Mouse (Mus musculus): ENCODE results near the gene 3830406C13Rik. TPM values are rescaled to one million over a fixed set of nuclear protein-coding genes. Genes with fewer than 3 reads are reported as not detected.

Gene 3830406C13Rik
- polyA plus RNA-seq, 1 experiment from 2014 or later = 52.1 TPM

- peak overlapping the region; percentile 10; the same call in 1 of the 2 replicates for H3K4me2 ChIP-seq (replicated peaks; ENCODE audit: low read depth, low read length)
- peaks cover 80% of the 10 kb centered on the region for H3K27me3 ChIP-seq (ENCODE audit: control insufficient read depth, insufficient read depth, low read length)
- H3K36me3 ChIP-seq (ENCODE audit: control insufficient read depth, insufficient read depth, low read length) = no peaks in the 10 kb centered on the region
- peak overlapping the region; percentile 3; the same call in 1 of the 2 replicates for H3K4me3 ChIP-seq (ENCODE audit: low read depth, low read length)
- under 1% methylated on average over 42 of the region's 42 CpGs for WGBS
- H3K9ac ChIP-seq (replicated peaks; ENCODE audit: low read depth, low read length) = no peak overlapping the region
- no peaks in the 10 kb centered on the region for H3K9me3 ChIP-seq (ENCODE audit: control insufficient read depth, low read depth, low read length)
- H3K4me1 ChIP-seq (ENCODE audit: control insufficient read depth, insufficient read depth, low read length) = no peaks in the 10 kb centered on the region; the same call in 1 of the 2 replicates
- H3K27ac ChIP-seq (ENCODE audit: low read length) = no peak overlapping the region
- ATAC-seq (ENCODE audit: insufficient number of reproducible peaks, insufficient read depth, low FRiP score, low read depth) = no peak
These were observed 57.3 kb downstream of the 3830406C13Rik start for GRCm38 (mm10) chr14:12341075-12341788.

DNA sequence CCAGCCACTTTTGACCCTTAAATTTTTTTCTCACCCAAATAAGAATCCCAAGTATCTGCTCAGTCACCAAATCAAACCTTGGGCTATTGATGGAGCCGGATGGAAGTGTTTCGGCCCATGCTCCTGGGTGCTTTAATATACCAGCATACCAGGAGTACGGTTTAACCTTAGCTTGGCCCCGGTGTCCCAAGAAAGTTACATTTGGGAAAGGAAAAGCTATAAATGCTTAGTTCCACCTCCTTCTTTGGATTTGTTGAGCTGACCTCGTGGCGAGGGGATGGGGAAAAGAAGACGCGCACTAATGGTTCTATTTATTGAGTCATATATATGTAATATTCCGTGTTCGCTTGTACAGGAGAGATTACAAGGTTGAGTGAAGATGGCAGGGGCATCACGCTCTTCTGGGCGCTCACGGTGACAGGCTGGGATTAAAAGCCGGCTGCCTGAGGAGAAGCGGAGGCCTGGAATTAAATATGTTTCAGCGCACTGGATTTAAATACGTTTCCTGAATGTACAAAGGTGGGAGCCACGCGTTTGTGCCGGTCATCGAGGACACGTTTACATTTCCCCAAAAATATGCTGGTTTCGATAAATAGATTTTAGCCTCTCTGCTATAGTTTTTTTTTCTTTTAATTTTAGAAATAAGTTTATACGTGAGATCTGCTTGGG is 58.0 kb downstream of the 3830406C13Rik start:
- H3K4me1 ChIP-seq (ENCODE audit: control insufficient read depth, insufficient read depth, low read length) = no peaks in the 10 kb centered on the region; the same call in 1 of the 2 replicates
- no peak overlapping the region for H3K27ac ChIP-seq (ENCODE audit: low read length)
- H3K9ac ChIP-seq (replicated peaks; ENCODE audit: low read depth, low read length) = no peak overlapping the region
- WGBS = 3% methylated on average over 24 of the region's 24 CpGs
- H3K4me3 ChIP-seq (ENCODE audit: low read depth, low read length) = no peak overlapping the region
- H3K36me3 ChIP-seq (ENCODE audit: control insufficient read depth, insufficient read depth, low read length) = no peaks in the 10 kb centered on the region
- peaks cover 80% of the 10 kb centered on the region for H3K27me3 ChIP-seq (ENCODE audit: control insufficient read depth, insufficient read depth, low read length)
- no peak for ATAC-seq (ENCODE audit: insufficient number of reproducible peaks, insufficient read depth, low FRiP score, low read depth)
- H3K4me2 ChIP-seq (replicated peaks; ENCODE audit: low read depth, low read length) = no peak overlapping the region
- H3K9me3 ChIP-seq (ENCODE audit: control insufficient read depth, low read depth, low read length) = no peaks in the 10 kb centered on the region

DNA sequence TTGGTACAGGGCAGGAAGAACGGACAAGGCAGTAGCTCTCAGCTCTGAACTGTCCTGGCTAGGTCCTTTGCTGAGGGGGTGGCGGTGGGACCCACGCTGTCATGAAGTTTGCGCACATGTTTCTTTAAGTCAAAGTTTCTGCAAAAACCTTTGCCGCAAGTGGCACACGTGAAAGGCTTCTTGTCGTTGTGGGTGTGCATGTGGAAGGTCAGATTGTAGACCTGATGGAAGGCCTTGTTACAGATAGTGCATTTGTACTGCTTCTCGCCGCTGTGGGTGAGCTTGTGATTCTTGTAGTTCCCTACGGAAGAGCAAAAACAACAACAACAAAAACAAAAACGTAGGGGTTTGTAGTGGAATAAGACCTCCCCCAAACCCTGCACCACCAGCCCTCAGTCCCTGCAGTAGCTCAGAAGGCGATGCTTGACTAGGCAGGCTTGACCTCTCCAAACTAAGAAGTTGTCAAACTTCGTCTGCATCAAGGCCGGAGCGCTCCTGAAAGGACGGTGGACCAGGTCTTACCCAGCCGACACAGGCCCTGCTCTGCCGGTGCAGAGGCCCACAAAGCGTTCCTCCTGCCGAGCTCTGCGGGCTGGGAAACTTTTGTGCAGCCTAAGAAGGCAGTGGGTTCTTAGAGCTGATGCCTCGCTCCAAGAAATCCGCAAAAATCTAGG is 58.6 kb downstream of the 3830406C13Rik start:
- Histone ChIP-seq H3K4me1 (ENCODE audit: control insufficient read depth, insufficient read depth, low read length) (no peaks in the 10 kb centered on the region; the same call in 1 of the 2 replicates), H3K4me3 (ENCODE audit: low read depth, low read length) (no peak overlapping the region), H3K27me3 (ENCODE audit: control insufficient read depth, insufficient read depth, low read length) (peaks cover 79% of the 10 kb centered on the region), H3K36me3 (ENCODE audit: control insufficient read depth, insufficient read depth, low read length) (no peaks in the 10 kb centered on the region), H3K9me3 (ENCODE audit: control insufficient read depth, low read depth, low read length) (no peaks in the 10 kb centered on the region), H3K4me2 (replicated peaks; ENCODE audit: low read depth, low read length) (no peak overlapping the region), H3K9ac (replicated peaks; ENCODE audit: low read depth, low read length) (no peak overlapping the region), H3K27ac (ENCODE audit: low read length) (no peak overlapping the region)
- no peak for ATAC-seq (ENCODE audit: insufficient number of reproducible peaks, insufficient read depth, low FRiP score, low read depth)
- whole genome bisulfite sequencing = 5% methylated on average over 23 of the region's 23 CpGs

GRCm38 (mm10) chr14:12343451-12343941 is 59.5 kb downstream of the 3830406C13Rik start:
- ATAC-seq (ENCODE audit: insufficient number of reproducible peaks, insufficient read depth, low FRiP score, low read depth) = no peak
- Histone ChIP-seq H3K4me1 (ENCODE audit: control insufficient read depth, insufficient read depth, low read length) (no peaks in the 10 kb centered on the region; the same call in 1 of the 2 replicates), H3K4me3 (ENCODE audit: low read depth, low read length) (no peak overlapping the region), H3K27ac (ENCODE audit: low read length) (no peak overlapping the region), H3K36me3 (ENCODE audit: control insufficient read depth, insufficient read depth, low read length) (no peaks in the 10 kb centered on the region), H3K9me3 (ENCODE audit: control insufficient read depth, low read depth, low read length) (no peaks in the 10 kb centered on the region), H3K27me3 (ENCODE audit: control insufficient read depth, insufficient read depth, low read length) (peaks cover 78% of the 10 kb centered on the region), H3K9ac (replicated peaks; ENCODE audit: low read depth, low read length) (no peak overlapping the region), H3K4me2 (replicated peaks; ENCODE audit: low read depth, low read length) (no peak overlapping the region)
- WGBS = 3% methylated on average over 20 of the region's 20 CpGs

GRCm38 (mm10) chr14:12344061-12344745 is 60.2 kb downstream of the 3830406C13Rik start:
- no peaks in the 10 kb centered on the region; the same call in 1 of the 2 replicates for H3K4me1 ChIP-seq (ENCODE audit: control insufficient read depth, insufficient read depth, low read length)
- no peak overlapping the region for H3K27ac ChIP-seq (ENCODE audit: low read length)
- no peak for ATAC-seq (ENCODE audit: insufficient number of reproducible peaks, insufficient read depth, low FRiP score, low read depth)
- no peaks in the 10 kb centered on the region for H3K9me3 ChIP-seq (ENCODE audit: control insufficient read depth, low read depth, low read length)
- WGBS = 3% methylated on average over 24 of the region's 24 CpGs
- H3K4me3 ChIP-seq (ENCODE audit: low read depth, low read length) = peak overlapping the region; percentile 12; the same call in 1 of the 2 replicates
- no peak overlapping the region for H3K9ac ChIP-seq (replicated peaks; ENCODE audit: low read depth, low read length)
- H3K36me3 ChIP-seq (ENCODE audit: control insufficient read depth, insufficient read depth, low read length) = no peaks in the 10 kb centered on the region
- no peak overlapping the region for H3K4me2 ChIP-seq (replicated peaks; ENCODE audit: low read depth, low read length)
- peaks cover 80% of the 10 kb centered on the region for H3K27me3 ChIP-seq (ENCODE audit: control insufficient read depth, insufficient read depth, low read length)

GRCm38 (mm10) chr14:12344746-12345240 is 60.8 kb downstream of the 3830406C13Rik start:
- H3K9ac ChIP-seq (replicated peaks; ENCODE audit: low read depth, low read length) = no peak overlapping the region

GRCm38 (mm10) chr14:12345241-12345921 is 61.4 kb downstream of the 3830406C13Rik start:
- no peak for ATAC-seq (ENCODE audit: insufficient number of reproducible peaks, insufficient read depth, low FRiP score, low read depth)
- H3K9ac ChIP-seq (replicated peaks; ENCODE audit: low read depth, low read length) = no peak overlapping the region
- under 1% methylated on average over 40 of the region's 40 CpGs for WGBS

More at GRCm38 (mm10) chr14:12344746-12345240, 60.8 kb downstream of the 3830406C13Rik start:
- H3K4me2 ChIP-seq (replicated peaks; ENCODE audit: low read depth, low read length) = peak overlapping the region; percentile 16; the same call in 1 of the 2 replicates
- under 1% methylated on average over 34 of the region's 39 CpGs for WGBS
- H3K36me3 ChIP-seq (ENCODE audit: control insufficient read depth, insufficient read depth, low read length) = no peaks in the 10 kb centered on the region
- H3K9me3 ChIP-seq (ENCODE audit: control insufficient read depth, low read depth, low read length) = no peaks in the 10 kb centered on the region
- no peaks in the 10 kb centered on the region; the same call in 1 of the 2 replicates for H3K4me1 ChIP-seq (ENCODE audit: control insufficient read depth, insufficient read depth, low read length)
- H3K4me3 ChIP-seq (ENCODE audit: low read depth, low read length) = peak overlapping the region; percentile 12; the same call in 1 of the 2 replicates
- ATAC-seq (ENCODE audit: insufficient number of reproducible peaks, insufficient read depth, low FRiP score, low read depth) = no peak
- no peak overlapping the region for H3K27ac ChIP-seq (ENCODE audit: low read length)
- H3K27me3 ChIP-seq (ENCODE audit: control insufficient read depth, insufficient read depth, low read length) = peaks cover 81% of the 10 kb centered on the region

More at GRCm38 (mm10) chr14:12345241-12345921, 61.4 kb downstream of the 3830406C13Rik start:
- Histone ChIP-seq H3K36me3 (ENCODE audit: control insufficient read depth, insufficient read depth, low read length) (no peaks in the 10 kb centered on the region), H3K27ac (ENCODE audit: low read length) (no peak overlapping the region), H3K9me3 (ENCODE audit: control insufficient read depth, low read depth, low read length) (no peaks in the 10 kb centered on the region), H3K4me3 (ENCODE audit: low read depth, low read length) (peak overlapping the region; percentile 12; the same call in 1 of the 2 replicates), H3K4me1 (ENCODE audit: control insufficient read depth, insufficient read depth, low read length) (no peaks in the 10 kb centered on the region; the same call in 1 of the 2 replicates), H3K4me2 (replicated peaks; ENCODE audit: low read depth, low read length) (no peak overlapping the region), H3K27me3 (ENCODE audit: control insufficient read depth, insufficient read depth, low read length) (peaks cover 80% of the 10 kb centered on the region)
